Mouse (Mus musculus) frontal cortex, adult 2 months (tissue): Measurements from ENCODE around the gene Whrn. TPM values are rescaled to one million over a fixed set of nuclear protein-coding genes. Genes with fewer than 3 reads are reported as not detected.

Experiments
- DNase-seq, 2 experiments: peaks; one replicate each; pipeline ENCODE4 v3.0.0; 2022; ENCODE audit warnings: low spot score in 1 of 2; ENCODE audit errors: extremely low spot score in 1 of 2
- polyA plus RNA-seq: library from polyadenylated mRNA; depleted of rRNA; stranded (reverse); fragments of >200 nt; gene quantifications from 2 replicates; pipeline ENCODE4 v1.2.3, GENCODE M21; 2012; rRNA removed

Whrn gene
- polyA plus RNA-seq, 1 experiment: 38.7 TPM

GRCm38 (mm10) chr4:63389121-63389886 lies 106.5 kb downstream of the Whrn start:
- no peak for DNase-seq

- DNase-seq: no peak
Measured at GRCm38 (mm10) chr4:63388029-63388428, 107.8 kb downstream of the Whrn start.

- no peak for DNase-seq
Measured at GRCm38 (mm10) chr4:63385784-63386183, 110.0 kb downstream of the Whrn start.

- no peak for DNase-seq
Measured at GRCm38 (mm10) chr4:63385253-63385652, 110.5 kb downstream of the Whrn start.

- DNase-seq: no peak
Measured at GRCm38 (mm10) chr4:63384262-63384661, 111.5 kb downstream of the Whrn start.

GRCm38 (mm10) chr4:63383474-63383873 lies 112.3 kb downstream of the Whrn start:
- no peak for DNase-seq

GRCm38 (mm10) chr4:63382676-63383369 lies 113.0 kb downstream of the Whrn start:
- no peak for DNase-seq

GRCm38 (mm10) chr4:63377483-63377882 lies 118.3 kb downstream of the Whrn start:
- DNase-seq: no peak

GRCm38 (mm10) chr4:63375367-63375766 lies 120.4 kb downstream of the Whrn start:
- no peak for DNase-seq

- no peak for DNase-seq
Measured at GRCm38 (mm10) chr4:63374331-63374730, 121.5 kb downstream of the Whrn start.

GRCm38 (mm10) chr4:63373404-63373803 lies 122.4 kb downstream of the Whrn start:
- DNase-seq: no peak

GRCm38 (mm10) chr4:63371890-63372289 lies 123.9 kb downstream of the Whrn start:
- peak in 1 of 2 experiments; percentile 51 for DNase-seq

GRCm38 (mm10) chr4:63370897-63371296 lies 124.9 kb downstream of the Whrn start:
- no peak for DNase-seq

- peak; percentile 72 to 96 for DNase-seq
Measured at GRCm38 (mm10) chr4:63368577-63368976, 127.2 kb downstream of the Whrn start.

Other genes starting within 250 kb of the Whrn start
- gene Orm1, start 151.4 kb downstream of the Whrn start, polyA plus RNA-seq: 0.12 TPM in 1 of 2 replicates, not detected in the other
- gene Orm3, start 139.8 kb downstream of the Whrn start, polyA plus RNA-seq: not detected in 2 replicates
- 0.15 TPM in 1 of 2 replicates, not detected in the other for gene Orm2, start 133.5 kb downstream of the Whrn start, polyA plus RNA-seq
- gene Akna, start 92.6 kb downstream of the Whrn start, polyA plus RNA-seq: 2.7 and 3.1 TPM in 2 replicates
- 133 and 138 TPM in 2 replicates for gene Atp6v1g1, start 48.8 kb upstream of the Whrn start, polyA plus RNA-seq
- gene Tmem268, start 62.8 kb upstream of the Whrn start, polyA plus RNA-seq: 10.3 and 11.6 TPM in 2 replicates
- gene Gm11213, start 109.3 kb upstream of the Whrn start, polyA plus RNA-seq: not detected in 2 replicates
- gene Tex48, start 126.4 kb upstream of the Whrn start, polyA plus RNA-seq: not detected in 2 replicates
- gene Gm11214, start 167.4 kb upstream of the Whrn start, polyA plus RNA-seq: not detected in 2 replicates
- gene Tnfsf15, start 249.1 kb upstream of the Whrn start, polyA plus RNA-seq: 0.02 TPM in 1 of 2 replicates, not detected in the other